Mouse (Mus musculus) neural tube, embryonic 11.5 days (tissue): ENCODE results near the gene Ippk. TPM values are rescaled to one million over a fixed set of nuclear protein-coding genes. Genes with fewer than 3 reads are reported as not detected.

Experiments used
- polyA plus RNA-seq: library from polyadenylated mRNA; unstranded; fragments of >200 nt; fragmentation: Nextera tagmentation; extraction: Ambion mirVana; gene quantifications from 2 replicates; pipeline ENCODE4 v1.2.1, GENCODE M21; 2014

Ippk gene
- polyA plus RNA-seq, 1 experiment from 2014 or later = 19.7 TPM

Other genes starting within 250 kb of the Ippk start
- gene Ninj1, start 233.8 kb upstream of the Ippk start, polyA plus RNA-seq = 20.4 TPM in 2 replicates
- 19.7 and 22.9 TPM in 2 replicates for gene Card19, start 205.2 kb upstream of the Ippk start, polyA plus RNA-seq
- 1.1 and 1.2 TPM in 2 replicates for gene Susd3, start 172.5 kb upstream of the Ippk start, polyA plus RNA-seq
- 1.1 and 1.2 TPM in 2 replicates for gene Fgd3, start 100.9 kb upstream of the Ippk start, polyA plus RNA-seq
- gene Bicd2, start 79.7 kb upstream of the Ippk start, polyA plus RNA-seq = 37.1 and 37.4 TPM in 2 replicates
- 0.61 and 0.87 TPM in 2 replicates for gene Tes3-ps, start 72.1 kb downstream of the Ippk start, polyA plus RNA-seq
- gene Ecm2, start 83.6 kb downstream of the Ippk start, polyA plus RNA-seq = 0.28 TPM in 2 replicates
- 0.14 TPM in 1 of 2 replicates, not detected in the other for gene Aspn, start 123.2 kb downstream of the Ippk start, polyA plus RNA-seq
- gene Omd, start 161.2 kb downstream of the Ippk start, polyA plus RNA-seq = 0.24 and 0.28 TPM in 2 replicates
- 2.3 and 3.9 TPM in 2 replicates for gene Ogn, start 186.8 kb downstream of the Ippk start, polyA plus RNA-seq
- gene Cenpp, start 231.5 kb downstream of the Ippk start, polyA plus RNA-seq = 25.8 and 30.8 TPM in 2 replicates
- gene Nol8, start 231.8 kb downstream of the Ippk start, polyA plus RNA-seq = 19.1 and 20.3 TPM in 2 replicates